Mouse (Mus musculus): ENCODE data around the gene Hbb-bt.
A peak's percentile ranks its signal among the peaks of the same experiment; 100 is the strongest.
"Not testable (repeated sequence)": the region's sequence is repeated elsewhere in the genome, so short reads cannot be mapped to it uniquely, and the experiment has no call there.

Hbb-bt gene

DNA sequence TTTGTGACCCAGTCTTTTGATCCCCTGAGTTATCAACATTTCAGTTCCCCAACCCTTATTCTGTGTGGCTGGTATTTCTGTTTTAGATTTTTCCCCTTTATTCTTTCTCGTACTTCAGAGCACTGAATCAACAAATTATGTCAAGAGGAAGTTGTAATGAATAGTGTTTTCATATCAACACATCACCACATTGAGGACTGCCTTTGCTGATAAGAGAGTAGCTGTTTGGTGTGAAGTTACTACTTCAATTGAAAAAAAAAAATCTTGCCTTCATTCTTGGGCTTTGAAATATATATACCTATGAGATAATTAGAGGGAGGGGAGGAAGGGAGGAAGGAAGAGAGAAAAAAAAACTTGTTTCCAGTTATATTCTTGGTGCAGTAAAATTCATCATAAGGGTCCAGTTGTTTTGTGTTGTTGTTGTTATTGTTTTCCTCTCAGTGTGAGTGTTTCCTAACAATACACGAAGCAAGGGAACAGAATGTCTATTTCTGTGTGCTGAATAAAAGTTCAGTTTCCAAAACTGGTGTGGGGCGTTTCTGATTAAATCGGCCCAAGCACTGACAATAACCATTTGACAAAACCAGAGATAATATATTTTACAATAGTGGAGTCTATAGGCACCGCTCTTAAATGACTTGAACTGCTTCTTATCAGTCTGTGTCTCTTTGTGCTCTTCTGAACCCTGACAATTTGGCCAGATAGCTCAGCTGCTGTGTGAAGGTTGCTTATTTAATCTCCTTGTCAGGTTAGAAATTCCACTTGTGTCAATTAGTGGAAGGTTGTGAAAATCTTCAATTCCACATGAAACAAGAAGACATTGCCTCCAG is 4.6 kb downstream of the Hbb-bt start:
- DNase-seq (ENCODE audit: low spot score in 2 of 2): no peak

DNA sequence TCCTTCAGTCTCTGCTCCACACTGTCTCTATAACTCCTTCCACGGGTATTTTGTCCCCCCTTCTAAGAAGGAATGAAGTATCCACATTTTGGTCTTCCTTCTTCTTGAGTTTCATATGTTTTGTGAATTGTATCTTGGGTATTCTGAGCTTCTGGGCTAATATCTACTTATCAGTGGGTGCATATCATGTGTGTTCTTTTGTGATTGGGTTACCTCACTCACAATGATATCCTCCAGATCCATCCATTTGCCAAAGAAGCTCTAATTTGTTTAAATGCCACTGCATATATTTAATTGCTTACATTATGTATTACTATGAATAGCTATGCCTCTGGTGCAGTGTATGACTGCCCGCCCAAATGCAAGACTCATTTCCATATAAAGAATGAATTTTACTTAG is 5.7 kb downstream of the Hbb-bt start:
- DNase-seq (ENCODE audit: low spot score in 2 of 2): not testable (repeated sequence)

DNA sequence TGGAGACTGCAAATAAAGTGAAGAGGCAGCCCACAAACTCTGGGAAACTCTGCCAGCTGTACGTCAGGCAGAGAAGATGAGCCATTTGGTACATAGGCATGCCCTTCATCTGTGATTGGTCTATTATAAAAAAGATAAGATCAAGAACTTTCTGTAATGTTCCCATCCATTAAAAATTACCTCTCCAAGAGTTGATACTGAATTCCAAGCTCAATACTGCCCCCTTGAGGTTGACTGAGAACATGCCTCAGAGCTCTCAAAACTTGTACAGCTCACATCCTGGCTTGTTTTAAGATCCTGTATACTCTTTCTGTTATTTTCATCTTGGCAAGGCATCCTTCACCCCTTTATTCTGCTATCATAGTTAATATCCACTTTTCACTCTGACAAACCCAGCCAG is 6.9 kb downstream of the Hbb-bt start:
- peak in 1 of 2 experiments; percentile 1 for DNase-seq (ENCODE audit: low spot score in 2 of 2)

DNA sequence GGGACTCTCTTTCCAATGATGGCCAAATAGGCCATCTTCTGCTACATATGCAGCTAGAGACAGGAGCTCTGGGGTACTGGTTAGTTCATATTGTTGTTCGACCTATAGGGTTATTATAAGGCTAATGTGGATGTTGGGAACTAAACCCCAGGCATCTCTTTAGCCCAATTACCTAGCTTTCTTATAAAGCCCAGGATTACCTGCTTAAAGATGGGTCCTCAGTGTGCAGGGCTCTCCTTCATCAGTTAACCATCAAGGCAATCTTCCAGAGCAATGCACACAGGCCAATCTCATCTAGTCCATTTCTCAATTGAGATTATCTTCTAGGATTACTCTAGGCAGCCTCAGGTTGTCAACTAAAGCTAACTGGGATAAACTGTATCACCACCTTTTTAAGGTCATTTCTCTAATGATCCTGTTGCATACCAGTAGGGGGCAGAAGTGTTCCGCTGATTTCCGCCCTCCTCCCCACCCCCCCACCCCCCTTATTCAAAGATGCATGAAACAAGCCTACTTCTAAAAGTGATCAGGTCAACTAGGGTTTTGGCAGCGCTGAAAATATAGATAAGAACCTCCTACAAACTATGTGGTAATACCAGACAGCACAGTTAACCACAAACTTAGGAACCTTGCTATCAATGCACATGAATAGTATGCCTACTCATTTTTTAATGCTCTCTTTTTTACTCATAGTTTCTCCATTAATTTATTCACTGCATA is 21.0 kb downstream of the Hbb-bt start:
- no peak for DNase-seq (ENCODE audit: low spot score in 2 of 2)

DNA sequence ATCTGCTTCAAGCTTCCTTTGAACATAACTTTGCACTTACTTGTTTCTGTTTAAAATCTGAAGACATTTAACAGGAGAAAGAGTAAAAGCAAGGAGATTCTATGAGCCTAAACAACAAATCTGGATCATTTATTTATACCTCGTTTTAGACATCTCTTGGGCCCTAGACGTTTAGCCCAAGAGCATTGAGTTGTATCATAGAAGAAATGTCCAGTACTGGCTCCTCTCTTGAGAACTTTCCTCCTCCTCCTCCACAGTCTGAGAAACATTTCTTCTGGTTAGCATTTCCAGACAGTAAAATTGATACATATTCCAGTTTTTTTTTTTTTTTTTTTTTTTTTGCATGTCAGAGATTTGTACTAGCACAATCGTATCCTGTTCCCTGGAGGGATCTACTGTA is 22.1 kb downstream of the Hbb-bt start, which contains the start of gene Olfr67:
Gene Olfr67 (minus strand): TSS at position 101 of the 400 bp plus-strand sequence.
- no peak for DNase-seq (ENCODE audit: low spot score in 2 of 2)

DNA sequence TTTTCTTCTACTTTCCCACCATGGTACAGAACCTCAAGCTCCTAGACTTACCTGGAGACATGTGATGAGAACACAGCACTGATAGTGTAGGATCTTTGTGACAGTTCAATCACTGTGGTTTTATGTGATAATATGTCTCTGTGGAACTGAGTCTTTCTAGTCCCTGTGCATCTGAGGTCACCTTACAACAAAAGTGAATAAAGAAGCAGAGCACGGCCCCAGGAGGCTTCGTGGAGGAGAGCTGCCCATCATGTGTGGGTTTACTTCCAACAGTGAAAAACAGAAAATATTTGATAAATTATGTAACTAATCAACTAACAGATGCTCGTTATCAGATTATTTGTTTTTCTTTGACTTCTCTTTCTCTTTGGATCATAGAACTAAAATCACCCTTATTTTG is 34.2 kb downstream of the Hbb-bt start, which contains the start of gene Olfr68:
Gene Olfr68 (minus strand): TSS at position 101 of the 400 bp plus-strand sequence.
- no peak for DNase-seq (ENCODE audit: low spot score in 2 of 2)

DNA sequence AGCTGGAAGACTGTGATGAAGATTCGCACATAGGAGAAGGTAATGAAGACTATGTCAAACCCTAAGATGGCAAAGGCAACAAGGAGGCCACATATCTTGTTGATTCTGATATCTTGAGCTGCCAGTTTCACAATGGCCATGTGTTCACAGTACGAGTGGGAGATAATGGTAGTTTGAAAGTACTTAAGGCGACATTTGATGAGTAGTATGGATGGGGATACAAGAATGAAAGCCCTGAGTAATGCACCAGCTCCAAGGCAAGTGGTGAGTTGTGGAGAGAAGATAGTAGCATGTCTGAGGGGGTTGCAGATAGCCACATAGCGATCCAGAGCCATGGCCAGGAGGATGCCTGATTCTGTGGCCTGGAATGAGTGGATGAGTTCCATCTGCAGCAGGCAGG is 36.1 kb downstream of the Hbb-bt start:
- not testable (repeated sequence) for DNase-seq (ENCODE audit: low spot score in 2 of 2)

DNA sequence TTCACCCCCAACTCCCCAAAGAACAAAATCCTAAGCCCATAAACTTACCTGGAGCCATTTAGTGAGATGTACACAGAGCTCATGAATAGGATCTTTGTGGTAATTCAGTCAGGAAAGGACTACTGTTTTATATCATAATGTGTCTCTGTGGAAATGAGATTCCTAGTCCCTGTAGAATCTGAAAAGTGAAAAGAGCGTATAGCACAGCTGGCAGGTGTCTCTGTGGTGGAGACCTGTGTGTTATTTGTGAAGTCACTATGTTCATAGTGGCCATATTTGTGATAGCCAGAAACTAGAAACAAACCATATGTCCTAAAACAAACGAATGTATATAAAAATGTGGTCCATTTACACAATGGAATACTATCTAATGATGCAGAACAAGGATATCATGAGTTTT is 42.3 kb downstream of the Hbb-bt start, which contains the start of gene Olfr69:
Gene Olfr69 (minus strand): TSS at position 101 of the 400 bp plus-strand sequence.
- no peak for DNase-seq (ENCODE audit: low spot score in 2 of 2)

DNA sequence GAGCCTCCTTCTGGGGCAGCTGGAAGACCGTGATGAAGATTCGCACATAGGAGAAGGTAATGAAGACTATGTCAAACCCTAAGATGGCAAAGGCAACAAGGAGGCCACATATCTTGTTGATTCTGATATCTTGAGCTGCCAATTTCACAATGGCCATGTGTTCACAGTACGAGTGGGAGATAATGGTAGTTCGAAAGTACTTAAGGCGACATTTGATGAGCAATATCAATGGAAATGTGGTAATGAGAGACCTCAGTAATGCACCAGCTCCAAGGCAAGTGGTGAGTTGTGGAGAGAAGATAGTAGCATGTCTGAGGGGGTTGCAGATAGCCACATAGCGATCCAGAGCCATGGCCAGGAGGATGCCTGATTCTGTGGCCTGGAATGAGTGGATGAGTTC is 46.1 kb downstream of the Hbb-bt start:
- DNase-seq (ENCODE audit: low spot score in 2 of 2): not testable (repeated sequence)

All from cerebellum, postnatal 4 days (tissue).